ENCODE assay signal across 8 mouse cellular contexts in the genomic region with DNA sequence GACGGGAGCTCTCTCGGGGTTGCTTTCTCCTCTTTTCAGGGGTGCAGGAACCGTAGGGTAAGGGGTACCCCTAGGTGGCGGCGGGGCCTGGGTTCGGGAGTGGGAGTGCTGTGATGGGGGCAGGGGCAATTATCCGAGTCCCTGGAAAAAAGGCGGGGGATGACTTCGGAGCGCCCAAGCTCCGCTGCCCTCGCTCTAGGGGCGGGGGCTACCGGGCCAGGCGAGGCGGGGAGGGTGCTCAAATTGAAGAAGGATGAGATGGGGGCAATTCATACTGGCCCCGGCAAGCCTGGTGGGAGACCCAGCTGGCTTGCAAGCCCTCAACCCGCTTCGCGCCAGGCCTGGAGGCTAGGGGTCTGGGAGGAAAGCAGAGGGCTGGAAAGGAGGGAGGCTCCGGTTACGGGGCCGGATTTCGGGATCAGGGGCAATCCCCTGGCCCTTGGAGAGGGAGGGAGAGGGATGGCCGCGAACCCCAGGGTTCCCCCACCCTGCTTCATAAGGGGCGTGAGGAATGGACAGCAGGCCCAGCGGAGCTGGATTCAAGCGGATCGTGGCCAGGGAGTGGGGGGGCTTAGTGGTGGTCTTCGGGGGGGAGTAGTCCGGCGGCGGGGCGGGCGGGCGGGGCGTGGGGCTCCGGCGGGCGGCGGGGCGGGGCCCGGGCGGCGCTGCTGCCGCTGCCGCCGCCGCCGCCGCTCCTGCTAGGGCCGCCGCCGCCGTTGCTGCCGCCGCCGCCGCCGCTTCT. TPM values are rescaled to one million over a fixed set of nuclear protein-coding genes. Genes with fewer than 3 reads are reported as not detected.
DNase-seq lines count a peak whose midpoint lies in the region; ATAC-seq lines count a peak whose summit lies in the region.

No protein-coding gene starts in this region.

- 0 out of 2 replicates have a peak, but pooled peaks cover 5% of the 10 kb centered on the region for H3K4me1 ChIP-seq in embryonic facial prominence, embryonic 15.5 days
- peaks cover 10% of the 10 kb centered on the region; the same call in 1 of the 2 replicates for H3K4me1 ChIP-seq in hindbrain, embryonic 12.5 days
- H3K4me1 ChIP-seq in neural tube, embryonic 12.5 days = peaks cover 5% of the 10 kb centered on the region; the same call in 1 of the 2 replicates

- DNase-seq in layer of hippocampus, adult 11-12 months (ENCODE audit: low spot score) = peak; percentile 13
- no peak for DNase-seq in layer of hippocampus, postnatal 36 days
- DNase-seq in adrenal gland, adult 2 months = peak; percentile 26
- peak; percentile 12 for DNase-seq in liver

- peak overlapping the region; percentile 76 for H3K4me2 ChIP-seq in embryonic facial prominence, embryonic 15.5 days (replicated peaks)
- H3K4me2 ChIP-seq in hindbrain, embryonic 12.5 days (replicated peaks) = peak overlapping the region; percentile 74
- H3K4me2 ChIP-seq in neural tube, embryonic 12.5 days (replicated peaks) = peak overlapping the region; percentile 75

- peak overlapping the region; percentile 56 for H3K4me3 ChIP-seq in embryonic facial prominence, embryonic 15.5 days (replicated peaks)
- peak overlapping the region; percentile 54 for H3K4me3 ChIP-seq in hindbrain, embryonic 12.5 days
- peak overlapping the region; percentile 52 for H3K4me3 ChIP-seq in neural tube, embryonic 12.5 days

- no peak for ATAC-seq in embryonic facial prominence, embryonic 15.5 days (ENCODE audit: insufficient number of reproducible peaks, low FRiP score, low TSS enrichment, low read depth)
- ATAC-seq in hindbrain, embryonic 12.5 days (ENCODE audit: low FRiP score) = no peak
- no peak for ATAC-seq in neural tube, embryonic 12.5 days (ENCODE audit: low FRiP score, low read depth)
- ATAC-seq in granulocyte monocyte progenitor cell, adult 5-6 weeks (replicated peaks; ENCODE audit: poor library complexity, severe bottlenecking) = no peak

- H3K27me3 ChIP-seq in embryonic facial prominence, embryonic 15.5 days = no peaks in the 10 kb centered on the region
- H3K27me3 ChIP-seq in hindbrain, embryonic 12.5 days = peaks cover 3% of the 10 kb centered on the region; the same call in 1 of the 2 replicates
- no peaks in the 10 kb centered on the region for H3K27me3 ChIP-seq in neural tube, embryonic 12.5 days (replicated peaks)

- no peaks in the 10 kb centered on the region for H3K9me3 ChIP-seq in embryonic facial prominence, embryonic 15.5 days (replicated peaks)
- no peaks in the 10 kb centered on the region for H3K9me3 ChIP-seq in hindbrain, embryonic 12.5 days (replicated peaks)
- H3K9me3 ChIP-seq in neural tube, embryonic 12.5 days = no peaks in the 10 kb centered on the region

- WGBS in embryonic facial prominence, embryonic 15.5 days = 18% methylated on average over 26 of the region's 61 CpGs
- WGBS in hindbrain, embryonic 12.5 days = 19% methylated on average over 24 of the region's 61 CpGs
- WGBS in neural tube, embryonic 12.5 days = 16% methylated on average over 27 of the region's 61 CpGs

- peak overlapping the region; percentile 55; the same call in 1 of the 2 replicates for H3K27ac ChIP-seq in embryonic facial prominence, embryonic 15.5 days (replicated peaks)
- H3K27ac ChIP-seq in hindbrain, embryonic 12.5 days = peak overlapping the region; percentile 83
- H3K27ac ChIP-seq in neural tube, embryonic 12.5 days = no peak overlapping the region; the same call in 1 of the 2 replicates

- H3K36me3 ChIP-seq in embryonic facial prominence, embryonic 15.5 days = no peaks in the 10 kb centered on the region
- H3K36me3 ChIP-seq in hindbrain, embryonic 12.5 days = no peaks in the 10 kb centered on the region
- H3K36me3 ChIP-seq in neural tube, embryonic 12.5 days = no peaks in the 10 kb centered on the region

- H3K9ac ChIP-seq in embryonic facial prominence, embryonic 15.5 days = peak overlapping the region; percentile 37
- H3K9ac ChIP-seq in hindbrain, embryonic 12.5 days = peak overlapping the region; percentile 73
- peak overlapping the region; percentile 66 for H3K9ac ChIP-seq in neural tube, embryonic 12.5 days

RNA-seq across cellular contexts. Expression of a gene that starts 3.7 kb away (rescaled TPM):
- total RNA-seq in layer of hippocampus, postnatal 36 days (2021) = 10 to 100 TPM; 16.4 to 18.3 TPM
- total RNA-seq in adrenal gland, adult 2 months (2021) = 10 to 100 TPM in 1 of 2 experiments, 1 to 10 TPM in 1; 9.4 to 11.5 TPM
- polyA plus RNA-seq in adrenal gland, adult 2 months (2012; rRNA removed) = 3.6 and 5.2 TPM in 2 replicates
- polyA plus RNA-seq in embryonic facial prominence, embryonic 15.5 days (2015; fragmentation: Nextera tagmentation; extraction: Ambion mirVana) = 5.3 and 5.5 TPM in 2 replicates
- 8.0 and 9.5 TPM in 2 replicates for polyA plus RNA-seq in hindbrain, embryonic 12.5 days (2016; fragmentation: Nextera tagmentation; extraction: Ambion mirVana)
- polyA plus RNA-seq in neural tube, embryonic 12.5 days (2016; fragmentation: Nextera tagmentation; extraction: Ambion mirVana) = 5.4 and 5.9 TPM in 2 replicates
- total RNA-seq in granulocyte monocyte progenitor cell, adult 5-6 weeks (2014; fragmentation: Nextera tagmentation) = 15.5 and 16.6 TPM in 2 replicates
- total RNA-seq in granulocyte monocyte progenitor cell, adult 5-6 weeks (2017) = 3.0 and 9.1 TPM in 2 replicates

Comparison
In these comparisons a context has a peak if more than half of its experiments do, and no peak if none do; other contexts are left out.
1. DNase-seq: peak in layer of hippocampus, adult 11-12 months (single experiment), adrenal gland, adult 2 months (single experiment) and liver (single experiment); none in layer of hippocampus, postnatal 36 days (0 of 2).
2. Peak in every context shown above with its lines, with median percentiles within 50 percentile points of each other: H3K4me2 ChIP-seq, H3K4me3 ChIP-seq and H3K9ac ChIP-seq.